Mouse (Mus musculus) layer of hippocampus, adult 9-11 months (tissue): ENCODE data around the gene Nrsn2.
"Not testable (repeated sequence)": the region's sequence is repeated elsewhere in the genome, so short reads cannot be mapped to it uniquely, and the experiment has no call there.

Experiments used
- DNase-seq: peaks from one replicate; pipeline ENCODE4 v3.0.0; 2022

Nrsn2 gene

DNA sequence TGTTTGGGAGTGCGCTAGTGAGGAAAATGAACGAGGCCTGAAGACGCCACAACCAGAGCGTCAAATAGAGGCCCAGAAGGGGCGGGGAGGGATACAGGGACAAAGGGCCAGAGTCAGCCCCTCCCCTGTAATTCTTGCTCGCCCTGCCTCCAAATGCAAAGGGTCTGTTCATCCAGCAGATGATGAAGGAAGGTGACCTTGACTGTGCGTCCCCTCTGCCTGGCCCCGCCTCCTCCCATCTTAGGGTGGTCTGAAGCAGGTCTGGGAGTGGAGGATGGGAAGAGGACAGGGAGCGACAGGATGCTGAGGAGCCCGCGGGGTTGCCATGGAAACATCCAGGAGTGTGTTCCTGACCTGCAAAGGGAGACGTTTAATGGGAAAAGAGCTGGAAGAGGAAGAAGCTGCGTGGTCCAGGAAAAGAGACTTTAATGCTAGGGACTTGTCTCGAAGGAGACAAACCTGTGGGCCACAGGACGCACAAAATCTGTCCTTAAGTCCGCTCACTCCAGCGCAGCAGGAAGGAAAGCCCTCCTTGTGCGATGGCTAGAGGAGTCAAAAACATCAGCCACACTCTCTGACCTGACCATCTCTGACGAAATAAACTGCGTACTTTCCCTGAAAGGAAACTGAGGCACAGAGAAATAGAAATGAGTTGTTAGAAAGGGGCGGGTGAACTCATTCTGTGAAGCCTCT, 640 bp downstream of the Nrsn2 start:
- DNase-seq = peak; percentile 65

DNA sequence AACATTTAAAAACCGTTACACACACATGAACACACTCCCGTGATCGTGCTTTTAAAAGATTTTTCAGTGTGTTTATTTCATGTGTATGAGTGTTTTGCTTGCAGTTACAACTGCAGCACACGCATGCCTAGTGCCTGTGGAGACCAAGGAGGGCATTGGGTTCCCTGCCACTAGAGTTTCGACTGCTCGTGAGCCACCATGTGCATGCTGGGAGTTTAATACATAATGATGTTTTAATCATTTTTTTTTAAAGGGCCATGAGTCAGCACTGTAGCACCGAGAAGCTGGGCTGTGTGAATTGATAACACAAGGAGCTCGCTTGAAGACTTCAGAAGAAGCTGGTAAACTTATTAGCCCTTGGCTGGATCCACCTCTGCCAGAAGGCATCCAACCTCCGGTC, 2.9 kb downstream of the Nrsn2 start:
- DNase-seq = no peak

DNA sequence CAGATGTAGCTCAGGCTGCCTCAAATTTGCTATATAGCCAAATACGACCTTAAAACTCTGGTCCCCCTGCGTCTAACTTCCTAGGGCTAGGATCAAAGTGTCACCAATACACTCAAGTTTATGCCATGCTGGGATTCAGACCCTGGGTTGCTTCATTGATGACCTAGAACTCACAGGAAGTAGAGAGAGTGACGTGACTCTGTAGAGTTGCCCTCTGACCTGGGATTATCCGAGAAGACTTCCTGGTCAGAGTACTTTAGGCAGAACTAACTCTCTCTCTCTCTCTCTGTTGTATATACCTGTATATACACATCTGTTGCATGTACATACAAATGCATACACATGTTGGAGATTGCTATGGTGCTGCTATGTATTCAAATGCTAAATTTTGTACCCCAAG, 3.8 kb downstream of the Nrsn2 start:
- DNase-seq = no peak

DNA sequence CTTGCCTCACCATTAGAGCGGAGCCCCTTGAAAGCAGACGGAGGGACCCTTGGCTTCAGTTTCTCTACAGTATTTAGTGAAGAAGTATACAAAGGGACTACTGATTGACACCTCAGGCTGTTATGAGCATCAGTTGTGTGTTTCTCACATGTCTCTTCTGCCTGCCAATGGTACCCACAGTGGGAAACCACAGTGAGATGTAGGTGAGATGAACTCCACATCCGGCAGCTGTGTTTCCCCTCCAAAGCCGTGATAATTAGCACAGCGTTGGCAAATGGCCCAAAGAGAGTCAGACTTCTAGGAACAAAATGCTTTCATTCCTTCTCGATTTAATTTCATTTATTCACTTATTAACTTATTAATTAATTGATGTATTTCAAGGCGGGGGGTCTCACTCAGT, 4.3 kb downstream of the Nrsn2 start:
- no peak for DNase-seq

DNA sequence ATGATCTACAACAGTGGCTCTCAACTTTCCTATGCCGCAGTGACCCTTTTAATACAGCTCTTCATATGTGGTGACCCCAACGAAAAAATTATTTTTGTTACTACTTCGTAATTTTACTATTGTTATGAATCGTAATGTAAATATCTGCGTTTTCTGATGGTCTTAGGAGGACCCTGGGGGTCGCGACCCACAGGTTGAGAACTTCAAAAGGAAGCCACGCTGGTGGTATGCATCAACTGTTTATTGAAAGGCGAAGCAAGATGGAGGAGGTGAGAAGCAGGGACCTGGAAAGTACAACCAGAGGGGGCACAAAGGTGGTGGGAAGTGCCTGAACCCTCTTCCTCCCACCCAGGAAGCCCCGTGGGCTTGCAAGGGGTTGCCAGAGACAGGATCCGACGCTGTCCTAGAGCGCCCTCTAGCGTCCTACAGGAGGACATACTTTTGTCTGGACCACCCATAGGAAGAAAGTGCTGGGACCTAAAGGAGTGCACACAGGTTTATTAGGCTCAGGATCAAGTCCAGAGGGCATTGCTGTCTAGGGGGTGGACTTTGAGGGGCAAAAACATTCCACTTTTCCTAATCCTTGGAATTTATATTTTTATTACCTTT, 7.8 kb downstream of the Nrsn2 start:
- DNase-seq = no peak

DNA sequence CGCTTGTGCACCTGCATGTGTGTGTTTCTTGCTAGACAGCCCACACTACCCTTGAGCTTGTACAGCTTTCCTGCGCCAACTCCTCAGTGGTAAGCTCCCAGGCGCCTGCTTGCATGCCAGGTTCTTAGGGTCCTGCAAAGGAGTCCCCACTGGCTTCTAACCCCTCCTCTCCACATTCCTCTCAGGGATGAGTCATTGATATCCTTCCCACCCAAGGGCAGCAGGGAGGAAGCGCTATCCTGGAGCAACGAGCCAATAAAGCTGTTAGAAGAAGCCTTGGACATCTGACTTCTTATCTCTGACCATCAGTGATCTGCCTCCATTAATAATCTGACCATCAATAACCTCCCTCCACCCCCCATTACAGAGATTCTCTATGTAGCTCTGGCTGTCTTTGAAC, 8.5 kb downstream of the Nrsn2 start:
- DNase-seq = no peak

DNA sequence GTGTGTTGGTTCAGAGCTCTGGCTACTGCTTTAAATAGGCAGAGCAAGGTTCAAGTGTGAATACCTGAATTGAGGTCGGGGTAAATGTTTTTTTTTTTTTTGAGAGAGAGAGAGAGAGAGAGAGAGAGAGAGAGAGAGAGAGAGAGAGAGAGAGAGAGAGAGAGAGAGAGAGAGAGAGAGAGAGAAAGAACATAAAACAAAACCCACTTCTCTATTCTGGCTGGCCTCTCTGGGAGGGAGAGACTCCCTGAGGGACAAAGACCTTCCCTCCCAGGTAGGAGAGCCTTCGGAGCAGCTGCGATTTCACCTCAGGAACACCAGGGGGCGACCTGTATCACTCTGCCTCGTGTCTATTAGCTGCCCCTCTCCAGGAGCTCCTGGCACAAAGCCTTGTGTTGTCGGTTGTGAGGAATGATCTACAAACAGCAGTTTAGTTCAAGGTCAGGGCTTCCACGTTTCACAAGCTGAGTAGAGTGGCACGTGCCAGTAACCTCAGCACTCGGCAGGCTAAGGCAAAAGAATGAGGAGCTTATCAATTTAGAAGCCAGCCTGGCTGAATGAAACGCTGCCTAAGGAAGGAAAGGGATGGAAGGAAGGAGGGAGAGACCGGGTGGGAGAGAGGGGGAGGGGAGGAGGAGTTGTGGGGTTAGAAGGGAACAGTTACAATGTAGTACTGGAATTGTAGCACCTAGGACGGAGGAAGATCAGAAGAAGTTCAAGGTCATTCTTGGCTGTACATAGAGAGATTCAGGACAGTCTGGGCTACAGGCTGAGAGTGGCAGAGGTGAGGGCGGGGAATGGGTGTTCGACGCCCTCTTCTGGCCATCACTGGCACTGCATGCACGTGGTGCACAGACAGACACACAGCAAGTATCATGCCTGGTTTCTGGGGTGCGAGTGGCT, 12.9 kb downstream of the Nrsn2 start:
- peak; percentile 67 for DNase-seq

DNA sequence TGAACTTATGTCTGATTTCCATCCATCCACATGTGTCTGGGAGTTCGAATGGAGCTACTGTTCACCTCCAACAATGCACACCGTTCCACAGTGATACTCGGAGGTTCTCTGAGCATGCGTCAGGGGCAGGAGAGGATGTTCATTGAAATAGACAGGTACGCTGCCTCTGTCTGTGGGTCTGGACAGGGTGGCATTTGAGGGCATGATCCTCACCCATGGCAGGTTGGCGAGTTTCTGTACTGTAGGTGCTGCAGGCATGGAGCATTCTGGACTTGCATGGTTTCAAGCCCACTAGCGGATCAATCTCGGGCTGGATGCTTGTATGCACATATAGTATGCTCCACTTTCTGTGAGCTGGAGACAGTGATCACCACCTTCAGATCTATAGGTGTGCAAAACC, 15.2 kb downstream of the Nrsn2 start:
- no peak for DNase-seq

DNA sequence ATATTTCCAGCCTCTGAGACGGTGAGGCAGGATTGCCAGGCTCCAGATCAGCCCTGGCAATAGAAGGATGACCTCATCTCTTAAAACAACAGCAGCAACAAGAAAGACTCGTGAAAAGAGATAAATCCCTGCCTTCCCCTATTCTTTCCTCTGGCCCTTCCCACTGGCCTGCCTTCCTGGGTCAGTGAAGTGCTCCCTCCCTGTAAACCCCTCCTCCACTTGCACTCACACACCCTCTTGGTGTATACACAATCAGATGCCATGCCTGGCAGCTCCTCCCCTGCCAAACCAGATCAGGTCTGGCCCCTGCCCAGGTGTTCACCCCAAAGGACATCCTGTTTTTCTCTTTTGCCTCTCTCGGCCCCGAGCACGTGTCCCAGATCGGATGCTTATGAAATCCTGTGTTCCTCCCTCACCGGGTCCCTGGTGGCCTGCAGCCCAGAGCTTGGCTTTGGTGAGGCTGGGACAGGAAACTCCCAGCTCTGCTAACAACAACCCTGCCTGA, 16.1 kb downstream of the Nrsn2 start:
- DNase-seq = no peak

DNA sequence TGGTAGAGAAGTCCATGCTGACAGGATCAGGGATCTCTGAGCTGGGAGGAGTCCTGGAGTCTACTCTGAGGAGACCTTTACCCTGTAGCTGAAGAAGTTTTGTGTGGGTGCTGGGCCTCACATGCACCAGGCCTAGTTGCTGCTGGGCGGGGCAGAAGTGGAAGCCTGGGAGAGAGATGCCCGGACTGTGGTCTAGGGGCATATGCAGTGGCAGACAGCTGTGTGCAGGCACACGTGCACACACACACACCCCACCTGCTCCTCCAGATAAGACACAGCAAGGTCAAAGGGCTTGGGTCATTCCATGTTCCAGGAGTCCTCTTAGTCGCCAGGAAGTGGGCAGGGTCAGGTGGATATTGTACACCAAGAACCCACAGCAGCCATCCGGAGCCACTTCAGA, 16.8 kb downstream of the Nrsn2 start:
- DNase-seq = no peak

DNA sequence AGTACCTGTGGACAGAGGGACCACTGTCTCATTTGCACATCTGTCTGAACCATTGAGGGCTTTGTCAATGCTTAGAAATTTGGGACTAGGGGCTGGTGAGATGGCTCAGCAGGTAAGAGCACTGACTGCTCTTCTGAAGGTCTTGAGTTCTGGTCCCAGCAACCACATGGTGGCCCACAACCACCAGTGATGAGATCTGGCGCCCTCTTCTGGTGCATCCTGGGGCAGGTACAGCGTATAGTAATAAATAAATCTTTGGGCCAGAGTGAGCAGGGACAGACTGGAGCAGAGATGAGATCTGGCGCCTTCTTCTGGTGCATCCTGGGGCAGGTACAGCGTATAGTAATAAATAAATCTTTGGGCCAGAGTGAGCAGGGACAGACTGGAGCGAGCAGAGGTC, 17.5 kb downstream of the Nrsn2 start:
- not testable (repeated sequence) for DNase-seq

DNA sequence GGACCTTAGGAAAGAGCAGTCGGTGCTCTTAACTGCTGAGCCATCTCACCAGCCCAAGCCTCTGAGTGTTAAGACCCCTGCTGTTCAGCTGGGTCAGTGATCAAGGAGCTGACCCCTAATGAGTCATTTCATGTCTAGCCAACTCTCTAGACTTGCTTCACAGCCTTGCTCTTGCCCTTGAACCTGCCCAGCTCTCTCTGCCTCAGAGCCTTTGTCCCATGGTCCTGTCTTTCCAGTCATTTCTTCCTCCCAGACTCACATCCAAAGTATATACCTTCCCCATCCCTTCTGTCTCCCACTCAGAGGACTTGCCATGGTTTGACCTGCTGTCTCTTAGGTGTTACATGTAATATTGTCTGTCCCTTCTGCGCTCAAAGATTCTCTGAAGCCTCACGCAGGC, 19.2 kb downstream of the Nrsn2 start:
- DNase-seq = no peak

DNA sequence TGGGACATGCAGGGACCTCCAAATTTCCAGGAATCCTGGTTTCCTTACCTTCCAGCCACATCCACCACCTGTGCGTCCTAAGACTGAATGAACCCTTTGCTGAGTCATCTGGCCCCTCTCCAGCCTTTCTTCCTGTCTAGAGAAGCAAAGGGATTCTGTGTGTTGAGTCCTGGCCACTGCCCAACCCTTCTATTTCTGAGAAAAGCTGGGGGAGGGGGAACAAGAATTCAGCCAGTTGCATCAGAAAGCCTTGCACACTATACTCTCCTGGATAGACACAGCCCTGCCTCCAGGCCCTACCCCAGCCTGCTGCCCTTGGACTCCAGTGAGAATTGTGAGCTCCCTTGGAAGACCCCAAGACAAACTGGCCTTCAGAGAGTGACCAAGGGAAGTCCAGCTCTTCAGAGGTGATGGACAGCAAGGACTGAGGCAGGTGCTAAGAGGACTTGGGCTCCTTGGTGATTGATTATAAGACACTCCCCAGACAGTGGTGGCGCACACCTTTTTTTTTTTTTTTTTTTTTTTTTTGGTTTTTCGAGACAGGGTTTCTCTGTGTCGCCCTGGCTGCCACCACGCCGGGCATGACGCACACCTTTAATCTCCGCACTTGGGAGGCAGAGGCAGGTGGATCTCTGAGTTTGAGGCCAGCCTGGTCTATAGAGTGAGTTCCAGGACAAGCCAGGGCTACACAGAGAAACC, 26.4 kb downstream of the Nrsn2 start:
- peak; percentile 44 for DNase-seq

DNA sequence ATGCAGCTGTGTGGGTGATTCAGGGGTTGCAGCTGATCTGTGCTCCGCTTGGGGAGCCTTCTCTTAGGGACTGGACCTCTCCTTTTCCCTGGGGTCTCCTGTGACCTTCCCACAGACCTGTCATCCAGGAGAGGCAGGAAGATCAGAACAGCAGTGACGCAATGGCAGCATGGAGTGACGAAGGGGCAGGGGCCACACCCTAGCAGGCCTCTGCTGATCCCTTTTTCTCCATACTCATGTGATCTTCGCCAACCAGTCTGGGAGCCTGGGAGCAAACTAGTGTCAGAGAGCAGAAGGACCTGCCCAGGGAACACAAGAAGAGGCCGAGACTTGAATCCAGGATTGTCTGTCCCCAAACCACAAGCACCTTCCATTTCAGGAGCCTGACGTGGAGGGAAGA, 27.2 kb downstream of the Nrsn2 start:
- no peak for DNase-seq

DNA sequence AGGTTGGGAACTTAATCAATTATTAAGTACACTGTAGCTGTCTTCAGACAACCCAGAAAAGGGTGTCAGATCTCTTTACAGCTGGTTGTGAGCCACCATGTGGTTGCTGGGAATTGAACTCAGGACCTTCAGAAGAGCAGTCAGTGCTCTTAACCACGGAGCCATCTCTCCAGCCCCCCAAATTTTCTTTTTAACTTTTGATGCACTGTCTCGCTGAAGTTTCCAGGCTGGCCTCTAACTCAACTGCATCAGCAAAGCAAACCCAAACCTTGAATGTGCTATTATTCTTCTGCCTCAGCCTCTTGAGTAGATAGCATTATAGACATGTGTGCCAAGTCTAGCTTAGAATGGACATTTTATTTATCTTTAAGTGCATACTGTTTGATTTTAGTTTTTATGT, 28.7 kb downstream of the Nrsn2 start:
- no peak for DNase-seq

DNA sequence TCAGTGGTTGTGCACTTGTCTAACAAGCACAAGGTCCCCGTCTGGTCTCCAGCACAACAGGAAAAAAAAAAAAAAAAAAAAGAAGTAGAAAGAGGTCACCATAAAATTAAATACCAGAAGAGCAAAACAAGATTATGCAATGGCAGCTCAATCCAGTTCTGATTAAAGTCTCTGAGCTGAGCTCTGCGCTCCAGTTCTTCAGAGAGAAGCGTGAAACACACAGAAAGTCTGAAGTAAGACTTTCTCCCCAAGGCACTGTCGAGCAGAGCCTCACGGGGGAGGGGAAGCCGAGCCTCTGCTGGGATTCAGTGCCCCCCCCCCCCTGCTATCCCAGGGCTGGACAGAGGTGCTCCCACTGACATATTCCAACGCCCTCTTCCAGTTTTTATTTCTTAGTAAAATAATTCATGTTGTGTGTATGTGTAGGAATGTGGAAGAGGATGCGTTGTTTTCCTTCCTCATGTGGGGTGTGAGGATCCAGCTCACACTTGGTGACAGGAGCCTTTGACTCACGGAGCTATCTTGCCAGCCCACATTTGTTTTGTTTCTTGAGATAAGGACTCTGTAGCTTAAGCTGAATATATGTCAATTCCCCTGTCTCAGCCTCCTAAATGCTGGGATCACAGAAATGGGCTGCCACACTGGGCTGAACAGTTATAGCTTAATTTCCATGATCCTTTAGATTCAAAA, 29.5 kb downstream of the Nrsn2 start:
- no peak for DNase-seq

DNA sequence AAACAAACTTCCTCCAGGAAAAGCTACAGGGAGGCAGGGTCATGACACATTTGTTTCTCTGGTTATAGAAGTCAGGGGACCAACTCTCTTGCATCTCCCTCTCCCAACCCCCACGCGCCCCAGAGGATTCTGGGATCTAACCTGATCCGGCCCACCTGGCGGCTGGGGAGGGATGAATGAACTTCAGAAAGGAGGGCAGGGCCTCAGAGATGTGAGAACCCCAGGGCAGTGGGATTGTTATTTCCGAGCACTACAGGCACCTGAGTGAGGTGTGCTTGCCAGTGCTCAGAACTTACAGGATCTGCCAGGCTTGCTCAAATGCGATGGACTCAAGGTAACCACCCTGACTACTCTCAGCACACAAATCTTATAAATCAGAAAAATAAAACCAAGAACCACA, 31.0 kb downstream of the Nrsn2 start:
- DNase-seq = no peak

DNA sequence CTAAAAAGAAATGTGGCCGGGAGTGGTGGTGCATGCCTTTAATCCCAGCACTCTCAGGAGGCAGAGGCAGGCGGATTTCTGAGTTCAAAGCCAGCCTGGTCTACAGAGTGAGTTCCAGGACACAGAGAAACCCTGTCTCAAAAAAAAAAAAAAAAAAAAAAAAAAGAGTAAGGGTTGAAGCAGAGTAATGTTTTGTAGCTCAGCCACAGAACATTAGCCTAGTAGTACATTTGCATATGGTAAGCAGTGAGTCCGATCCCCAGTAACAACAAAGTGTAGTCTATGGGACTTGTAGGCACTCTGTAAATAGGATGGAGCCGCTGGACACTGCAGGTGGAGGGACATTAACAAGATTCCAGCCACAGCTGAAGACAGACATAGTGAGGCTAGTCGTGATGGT, 31.5 kb downstream of the Nrsn2 start:
- no peak for DNase-seq

DNA sequence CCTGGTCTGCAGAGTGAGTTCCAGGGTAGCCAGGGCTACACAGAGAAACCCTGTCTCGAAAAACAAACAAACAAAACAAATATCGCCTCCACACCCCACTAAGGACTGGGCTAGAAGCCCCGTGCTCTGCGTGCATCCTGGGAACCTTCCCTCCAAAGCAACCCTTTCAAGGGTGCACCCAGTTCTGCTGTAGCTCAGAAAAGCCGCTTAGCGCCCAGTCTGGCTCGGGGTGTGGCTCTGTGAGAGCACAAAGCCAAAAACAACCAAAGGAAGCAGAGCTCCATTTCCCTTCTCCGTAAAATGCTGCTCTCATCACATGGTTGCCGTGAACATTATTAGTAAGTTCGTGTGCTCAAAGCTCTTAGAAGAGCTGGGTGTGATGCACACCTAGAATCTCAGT, 32.1 kb downstream of the Nrsn2 start:
- DNase-seq = no peak

DNA sequence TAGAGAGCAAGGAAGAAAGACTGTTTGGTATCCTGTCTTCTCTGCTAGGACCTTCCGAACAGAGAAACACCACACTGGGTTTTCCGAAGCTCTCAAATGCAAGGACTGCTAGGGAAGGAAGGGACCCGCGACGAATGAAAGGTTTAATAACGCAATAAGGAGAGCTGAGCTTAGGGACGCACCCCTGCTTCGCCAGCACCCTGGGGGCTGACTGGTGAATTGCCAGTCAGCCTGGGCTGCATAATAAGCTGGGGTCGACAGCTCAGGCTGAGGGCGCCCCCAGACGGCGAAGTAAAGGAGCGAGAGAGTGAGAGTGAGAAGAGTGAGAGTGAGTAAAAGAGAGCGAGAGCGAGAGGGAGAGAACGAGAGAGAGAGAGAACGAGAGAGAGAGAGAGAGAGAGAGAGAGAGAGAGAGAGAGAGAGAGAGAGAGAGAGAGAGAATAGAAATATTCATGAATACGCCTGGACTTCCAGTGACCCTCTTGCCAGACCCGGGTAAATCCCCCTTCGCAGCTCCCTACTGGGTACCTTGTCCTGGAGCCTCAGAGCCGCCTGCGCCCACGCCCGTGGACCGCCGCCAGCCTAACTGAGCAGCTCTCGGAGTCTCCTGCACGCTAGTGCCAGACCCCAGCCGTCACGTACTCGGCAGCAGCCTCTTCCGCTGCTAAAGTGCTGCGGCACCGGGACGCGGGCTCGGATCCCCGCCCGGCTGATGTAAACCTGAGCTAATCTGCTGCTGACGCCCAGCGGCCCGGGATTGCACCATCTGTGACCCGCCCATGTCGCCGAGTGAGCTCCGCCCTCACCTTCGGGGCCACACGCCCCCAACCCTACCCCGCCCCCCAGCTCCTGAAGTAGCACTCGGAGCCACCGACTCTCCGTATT, 32.9 kb downstream of the Nrsn2 start, which contains the start of gene Trib3:
Gene Trib3 (minus strand): TSS at position 704 of the 885 bp plus-strand sequence.
- DNase-seq = peak; percentile 56

DNA sequence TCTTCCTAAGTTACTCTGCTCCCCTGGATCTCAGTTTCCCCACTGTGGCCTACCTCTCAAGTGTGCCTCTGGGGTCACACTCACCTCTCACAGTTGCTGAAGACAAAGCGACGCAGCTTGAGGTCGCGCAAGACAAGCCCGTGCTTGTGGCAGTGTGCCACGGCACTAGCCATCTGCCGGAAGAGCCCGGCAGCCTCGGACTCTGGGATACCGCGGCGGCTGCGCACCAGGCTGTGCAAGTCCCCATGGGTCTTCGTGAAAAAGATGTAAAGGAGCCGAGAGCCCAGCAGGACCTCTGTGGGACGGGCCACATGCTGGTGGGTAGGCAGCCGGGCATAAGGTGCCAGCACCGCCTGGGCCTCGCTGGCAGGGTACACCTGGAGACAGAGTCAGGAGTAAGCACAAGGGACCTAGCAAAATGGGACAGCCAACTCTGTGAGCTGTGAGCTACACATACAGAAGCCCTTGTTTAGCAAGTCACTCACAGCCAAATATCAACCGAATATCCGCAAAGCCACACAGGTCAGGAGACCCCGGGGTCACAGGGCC, 36.7 kb downstream of the Nrsn2 start:
- DNase-seq = no peak
